ENCODE assay signal across 1 mouse cellular context in the genomic region with DNA sequence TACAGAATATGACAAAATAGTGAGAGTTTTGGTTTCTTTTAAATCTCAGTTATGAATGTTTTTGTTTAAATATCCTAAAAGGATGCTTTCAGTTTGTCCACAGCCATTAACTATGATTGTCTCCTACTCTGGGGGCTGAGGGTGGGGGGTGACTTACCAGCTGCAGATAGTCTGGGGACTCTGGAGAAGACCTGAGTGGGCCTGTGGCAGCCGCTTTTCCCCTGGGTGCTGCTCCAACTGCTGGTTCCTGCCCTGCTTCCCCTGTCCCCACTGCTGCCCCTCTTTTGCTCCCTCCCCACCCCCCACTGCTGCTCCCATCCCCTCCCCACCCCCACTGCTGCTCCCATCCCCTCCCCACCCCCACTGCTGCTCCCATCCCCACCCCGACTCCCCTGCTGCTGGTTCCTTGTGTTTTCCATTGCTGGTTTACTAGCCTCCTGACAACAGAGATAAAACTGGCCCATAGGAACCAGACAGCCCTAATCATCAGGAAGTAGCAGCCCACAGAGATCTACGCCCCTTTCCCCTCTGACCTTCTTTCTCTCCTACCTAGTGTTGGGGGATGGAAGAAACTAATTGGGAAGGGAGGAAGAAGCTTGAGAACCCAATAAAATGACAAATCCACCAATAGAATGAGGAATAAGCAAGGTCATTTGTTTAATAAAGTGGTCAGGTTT.
TF ChIP-seq lines count a peak whose summit lies in the region.

No protein-coding gene starts in this region.

TF ChIP-seq in MEL, 35 proteins besides CTCF, POLR2A, EP300 and RAD21 (continued from another document):
- TF ChIP-seq UBTF (IDR thresholded peaks at IDR 0.05; ENCODE audit: borderline replicate concordance, insufficient read depth, low read depth, low read length) (no peak), TBP (IDR thresholded peaks at IDR 0.05; ENCODE audit: low read depth, low read length) (no peak), MEF2A (IDR thresholded peaks at IDR 0.05; ENCODE audit: extremely low read depth, insufficient replicate concordance, low read depth, low read length, poor library complexity, severe bottlenecking) (no peak), KAT2A (conservative IDR thresholded peaks at IDR 0.05; ENCODE audit: low read depth, low read length) (no peak), MXI1 (IDR thresholded peaks at IDR 0.05; ENCODE audit: low read depth, low read length) (peak; percentile 31; the same call in 1 of the 2 replicates), NRF1 (IDR thresholded peaks at IDR 0.05; ENCODE audit: insufficient read depth, low read depth, low read length, poor library complexity, severe bottlenecking) (no peak), TCF12 (IDR thresholded peaks at IDR 0.05; ENCODE audit: low read depth, low read length) (peak; percentile 90), E2F4 (IDR thresholded peaks at IDR 0.05; ENCODE audit: borderline replicate concordance, low read depth, low read length) (no peak), SIN3A (IDR thresholded peaks at IDR 0.05; ENCODE audit: low read length) (peak; percentile 78), GATA1 (IDR thresholded peaks at IDR 0.05; ENCODE audit: low read depth, low read length) (peak; percentile 87), JUND (IDR thresholded peaks at IDR 0.05; ENCODE audit: low read depth, low read length) (no peak), ETS1 (IDR thresholded peaks at IDR 0.05; ENCODE audit: low read depth, low read length) (peak; percentile 84), CHD1 (IDR thresholded peaks at IDR 0.05; ENCODE audit: low read depth, low read length) (0 out of 2 replicates have a peak, but pooled peaks have one; percentile 77), MYB (IDR thresholded peaks at IDR 0.05; ENCODE audit: low read depth, low read length) (no peak), POLR2AphosphoS5 (IDR thresholded peaks at IDR 0.05; ENCODE audit: borderline replicate concordance, low read depth, low read length) (no peak), ELF1 (IDR thresholded peaks at IDR 0.05; ENCODE audit: low read depth, low read length) (peak; percentile 82), SMC3 (IDR thresholded peaks at IDR 0.05; ENCODE audit: low read depth, low read length) (no peak), USF1 (IDR thresholded peaks at IDR 0.05; ENCODE audit: low read depth, low read length) (no peak), MAX (IDR thresholded peaks at IDR 0.05; ENCODE audit: low read length) (no peak), TAL1 (IDR thresholded peaks at IDR 0.05; ENCODE audit: low read length) (peak; percentile 67), ZC3H11A (IDR thresholded peaks at IDR 0.05; ENCODE audit: low read depth, low read length) (no peak), NELFE (IDR thresholded peaks at IDR 0.05; ENCODE audit: low read depth, low read length) (no peak), CHD2 (IDR thresholded peaks at IDR 0.05; ENCODE audit: low read length) (peak; percentile 78), BHLHE40 (IDR thresholded peaks at IDR 0.05; ENCODE audit: borderline replicate concordance, low read depth, low read length) (no peak), MYC (IDR thresholded peaks at IDR 0.05; ENCODE audit: low read depth, low read length) (peak; percentile 49; the same call in 1 of the 2 replicates)
